Mouse (Mus musculus) urinary bladder, adult 2 months (tissue): ENCODE results near the gene Stk10. TPM values are rescaled to one million over a fixed set of nuclear protein-coding genes. Genes with fewer than 3 reads are reported as not detected.

Source experiments
- polyA plus RNA-seq: library from polyadenylated mRNA; depleted of rRNA; stranded (reverse); fragments of >200 nt; gene quantifications from 2 replicates; pipeline ENCODE4 v1.2.3, GENCODE M21; 2012; rRNA removed

Stk10 gene
- polyA plus RNA-seq, 1 experiment = 6.2 TPM

Other genes with a start within 250 kb of the Stk10 start
- 62.4 and 76.0 TPM in 2 replicates for gene Hba-a1, start 249.8 kb upstream of the Stk10 start, polyA plus RNA-seq
- not detected in 2 replicates for gene Hbq1b, start 246.3 kb upstream of the Stk10 start, polyA plus RNA-seq
- gene Hba-a2, start 236.8 kb upstream of the Stk10 start, polyA plus RNA-seq = 173 and 196 TPM in 2 replicates
- not detected in 2 replicates for gene Hbq1a, start 233.2 kb upstream of the Stk10 start, polyA plus RNA-seq
- 10.0 and 15.0 TPM in 2 replicates for gene Sh3pxd2b, start 185.5 kb upstream of the Stk10 start, polyA plus RNA-seq
- gene Ubtd2, start 77.9 kb upstream of the Stk10 start, polyA plus RNA-seq = 18.7 and 21.2 TPM in 2 replicates
- gene Efcab9, start 1.2 kb upstream of the Stk10 start, polyA plus RNA-seq = 0.76 and 1.3 TPM in 2 replicates
- gene Fbxw11, start 109.4 kb downstream of the Stk10 start, polyA plus RNA-seq = 49.2 and 52.7 TPM in 2 replicates